Mouse (Mus musculus): ENCODE measurements around the gene Gm10961. TPM values are rescaled to one million over a fixed set of nuclear protein-coding genes. Genes with fewer than 3 reads are reported as not detected.

The Gm10961 gene
- not detected in 2 replicates for polyA plus RNA-seq (2016; fragmentation: Nextera tagmentation; extraction: Ambion mirVana)

DNA sequence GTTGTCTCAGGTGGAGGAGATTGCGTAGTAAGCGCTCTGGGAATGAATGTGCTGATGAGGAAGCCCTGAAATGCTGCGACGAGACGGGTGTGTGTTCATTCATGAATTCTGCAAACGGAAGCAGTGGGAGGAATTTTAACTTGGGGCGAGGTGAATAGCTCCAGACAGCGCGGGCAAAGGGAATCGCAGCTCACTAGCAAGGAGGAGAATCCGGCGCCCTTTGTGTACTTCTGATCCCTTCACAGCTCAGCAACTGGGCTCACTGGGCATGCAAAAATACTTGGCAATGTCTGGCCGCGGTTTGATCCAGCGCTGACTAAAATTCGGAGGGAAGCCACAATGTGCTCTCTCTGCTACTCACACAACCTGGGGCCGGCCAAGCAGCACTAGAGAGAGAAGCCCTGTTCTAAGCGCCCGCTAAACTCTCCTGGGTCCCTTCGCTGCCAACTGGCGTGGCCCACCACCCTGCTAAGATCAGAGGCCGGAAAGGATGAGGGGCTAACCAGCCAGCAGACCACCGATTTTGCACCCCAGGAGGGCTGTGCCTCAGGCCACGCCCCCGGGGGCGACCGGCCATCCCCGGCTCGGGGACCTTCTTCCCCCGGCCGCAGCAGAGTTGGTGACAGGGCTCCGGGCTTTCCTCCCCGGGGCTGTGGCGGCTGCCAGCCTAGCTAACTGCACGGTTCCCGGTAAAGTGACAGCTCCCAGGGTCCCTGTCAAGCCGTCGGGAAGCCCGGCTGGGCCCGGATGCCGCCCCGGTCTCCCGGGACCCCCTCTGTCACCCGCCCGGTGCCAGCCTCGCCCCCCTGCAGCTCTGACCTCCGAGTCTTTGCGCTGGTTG is at the start of gene Gm10961:
Gene Gm10961, plus strand, starts transcription at position 641 of the 841 bp plus-strand sequence.
- peak within 1 kb of the TSS; percentile 97 for H3K9ac ChIP-seq
- H3K4me3 ChIP-seq (replicated peaks): peak within 1 kb of the TSS; percentile 93
- peaks cover 33% of the 10 kb centered on the region for H3K36me3 ChIP-seq (replicated peaks)
- peak within 1 kb of the TSS; percentile 97 for H3K27ac ChIP-seq
- H3K4me1 ChIP-seq: peaks cover 26% of the 10 kb centered on the region
- WGBS: under 1% methylated on average over 48 of the region's 48 CpGs
- ATAC-seq (ENCODE audit: low FRiP score): peak; percentile 85
- H3K9me3 ChIP-seq: no peaks in the 10 kb centered on the region
- H3K4me2 ChIP-seq: peak within 1 kb of the TSS; percentile 67
- H3K27me3 ChIP-seq: no peaks in the 10 kb centered on the region

DNA sequence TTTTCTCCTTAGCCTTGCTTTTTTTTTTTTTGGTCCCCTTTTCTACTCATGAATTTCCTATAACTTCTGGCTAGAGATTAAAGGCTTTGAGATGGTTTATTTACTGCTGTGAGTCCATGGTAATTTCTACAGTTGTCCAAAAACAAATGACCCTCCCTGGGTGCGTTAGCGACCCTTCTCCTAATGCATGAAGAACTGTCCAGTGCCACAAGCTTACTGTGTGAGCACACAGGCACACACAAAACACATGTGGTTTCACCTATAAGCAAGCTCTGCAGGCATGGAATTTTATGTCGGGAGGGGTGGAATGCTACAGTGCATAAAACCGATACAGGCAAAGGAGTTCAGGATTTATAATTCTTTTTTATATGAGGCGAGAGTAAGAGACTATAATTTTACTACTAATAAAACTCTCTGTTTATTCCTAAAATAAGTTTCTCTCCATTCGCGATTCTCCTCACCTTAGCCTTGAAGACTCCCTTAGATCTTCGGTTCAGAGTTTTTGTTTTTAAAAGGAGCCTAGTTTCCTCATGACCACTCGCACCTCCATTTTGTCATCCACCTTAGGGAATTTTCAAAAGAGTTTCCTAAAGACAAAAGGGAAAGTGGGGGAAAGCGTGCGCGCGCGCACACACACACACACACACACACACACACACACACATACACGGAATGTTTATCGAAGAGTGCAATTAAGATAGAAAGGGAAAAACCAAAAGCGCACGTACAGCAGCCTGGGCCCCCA is 48.8 kb upstream of the Gm10961 start:
- Histone ChIP-seq H3K36me3 (replicated peaks) (no peaks in the 10 kb centered on the region), H3K4me2 (peak overlapping the region; percentile 52), H3K27ac (no peak overlapping the region), H3K27me3 (peaks cover 97% of the 10 kb centered on the region), H3K9ac (peak overlapping the region; percentile 38; the same call in 1 of the 2 replicates), H3K4me3 (replicated peaks) (peak overlapping the region; percentile 36), H3K4me1 (peaks cover 9% of the 10 kb centered on the region), H3K9me3 (no peaks in the 10 kb centered on the region)
- ATAC-seq (ENCODE audit: low FRiP score): no peak
- WGBS: 2% methylated on average over 18 of the region's 18 CpGs

DNA sequence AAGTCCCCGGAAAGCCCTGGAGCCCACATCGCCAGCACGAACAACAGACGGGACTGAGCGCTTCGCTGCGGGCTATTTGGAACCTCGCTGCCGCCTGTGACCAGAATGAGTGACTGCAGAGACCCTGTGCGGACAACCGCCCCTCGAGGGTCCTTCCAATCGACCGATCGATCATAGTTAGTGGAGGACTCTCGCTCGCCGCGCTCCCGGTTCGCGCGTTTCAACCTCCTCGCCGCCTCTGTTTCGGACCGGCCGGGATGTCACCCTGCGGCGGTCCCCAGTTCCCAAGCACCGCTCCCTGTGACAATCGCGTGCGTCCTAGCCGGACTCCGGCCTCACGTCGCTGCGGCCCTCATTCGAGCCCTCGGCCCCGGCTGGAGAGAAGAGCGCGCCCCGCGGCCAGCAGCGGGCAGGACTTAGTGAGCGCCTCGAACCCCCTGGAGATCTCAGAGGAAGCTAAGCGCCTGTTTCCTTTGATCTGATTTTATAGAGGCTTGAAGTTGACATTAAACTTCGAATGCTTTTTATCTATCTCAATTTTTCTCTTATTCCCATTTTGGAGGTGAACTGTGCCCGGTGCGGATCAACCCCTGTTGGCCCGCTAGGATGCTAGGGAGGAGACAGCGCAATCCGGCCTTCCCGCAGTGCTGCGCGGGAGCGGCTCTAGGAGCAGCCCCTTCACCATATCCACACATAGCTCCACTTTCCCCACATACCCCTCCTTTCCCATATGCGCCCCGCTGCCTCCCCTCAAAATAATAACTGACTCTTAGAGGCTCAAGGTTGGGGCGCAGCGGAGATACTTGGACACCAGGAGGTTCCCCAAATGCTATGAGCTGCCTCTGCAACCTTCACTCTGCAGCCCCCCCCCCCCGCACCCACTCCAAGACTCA is 48.0 kb upstream of the Gm10961 start:
- peak overlapping the region; percentile 36 for H3K4me3 ChIP-seq (replicated peaks)
- H3K4me1 ChIP-seq: peaks cover 9% of the 10 kb centered on the region
- H3K36me3 ChIP-seq (replicated peaks): no peaks in the 10 kb centered on the region
- no peak overlapping the region for H3K27ac ChIP-seq
- peaks cover 98% of the 10 kb centered on the region for H3K27me3 ChIP-seq
- ATAC-seq (ENCODE audit: low FRiP score): no peak
- peak overlapping the region; percentile 52 for H3K4me2 ChIP-seq
- WGBS: 1% methylated on average over 65 of the region's 65 CpGs
- peak overlapping the region; percentile 38; the same call in 1 of the 2 replicates for H3K9ac ChIP-seq
- no peaks in the 10 kb centered on the region for H3K9me3 ChIP-seq

DNA sequence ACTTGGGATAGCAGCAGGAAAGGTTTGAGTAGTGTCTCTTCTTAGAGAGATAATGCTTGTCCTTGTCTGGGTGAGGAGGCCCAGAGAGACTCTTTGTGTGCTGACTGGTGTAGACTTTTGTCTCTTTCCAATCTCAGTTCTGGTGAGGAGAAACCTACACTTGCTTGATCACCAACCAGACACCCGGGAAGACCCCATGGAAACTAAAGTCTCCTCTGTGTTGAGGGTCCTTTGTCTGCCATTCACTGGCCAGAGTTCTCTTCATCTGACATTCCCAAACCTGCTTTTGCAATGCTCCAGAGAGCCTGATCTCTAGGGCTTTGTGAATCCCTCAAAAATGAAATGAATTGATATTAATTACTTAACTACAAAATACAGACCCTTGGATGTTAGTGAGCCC is 47.2 kb upstream of the Gm10961 start:
- no peak overlapping the region for H3K4me2 ChIP-seq
- no peak overlapping the region for H3K4me3 ChIP-seq (replicated peaks)
- peaks cover 9% of the 10 kb centered on the region for H3K4me1 ChIP-seq
- no peak overlapping the region for H3K9ac ChIP-seq
- no peak overlapping the region for H3K27ac ChIP-seq
- 4% methylated on average over 1 of the region's 1 CpGs for WGBS
- peaks cover 98% of the 10 kb centered on the region for H3K27me3 ChIP-seq
- H3K36me3 ChIP-seq (replicated peaks): no peaks in the 10 kb centered on the region
- no peak for ATAC-seq (ENCODE audit: low FRiP score)
- no peaks in the 10 kb centered on the region for H3K9me3 ChIP-seq

DNA sequence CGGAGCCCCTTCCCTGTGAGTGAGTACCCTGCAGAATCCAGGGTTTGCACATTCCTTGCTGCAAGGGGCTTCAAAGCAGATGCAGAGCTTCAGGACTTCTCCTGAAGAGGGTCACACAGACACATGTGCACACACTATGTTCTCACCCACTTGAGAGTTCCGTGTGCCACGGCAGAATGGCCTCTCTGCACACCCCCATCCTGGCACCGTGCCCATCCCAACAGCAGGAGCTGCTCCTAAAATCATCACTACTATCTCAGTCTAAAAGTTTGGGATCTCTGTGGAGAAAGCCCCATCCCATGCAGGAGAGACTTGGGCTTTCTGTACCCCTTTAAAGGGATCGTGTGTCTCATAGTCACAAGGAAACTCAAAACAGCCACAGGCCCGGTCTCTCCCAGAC is 44.6 kb upstream of the Gm10961 start:
- ATAC-seq (ENCODE audit: low FRiP score): no peak
- 74% methylated on average over 6 of the region's 6 CpGs for WGBS
- H3K4me3 ChIP-seq (replicated peaks): no peak overlapping the region
- no peak overlapping the region for H3K9ac ChIP-seq
- H3K9me3 ChIP-seq: no peaks in the 10 kb centered on the region
- no peaks in the 10 kb centered on the region for H3K36me3 ChIP-seq (replicated peaks)
- H3K4me1 ChIP-seq: peaks cover 9% of the 10 kb centered on the region
- no peak overlapping the region for H3K27ac ChIP-seq
- peaks cover 94% of the 10 kb centered on the region for H3K27me3 ChIP-seq
- no peak overlapping the region for H3K4me2 ChIP-seq

DNA sequence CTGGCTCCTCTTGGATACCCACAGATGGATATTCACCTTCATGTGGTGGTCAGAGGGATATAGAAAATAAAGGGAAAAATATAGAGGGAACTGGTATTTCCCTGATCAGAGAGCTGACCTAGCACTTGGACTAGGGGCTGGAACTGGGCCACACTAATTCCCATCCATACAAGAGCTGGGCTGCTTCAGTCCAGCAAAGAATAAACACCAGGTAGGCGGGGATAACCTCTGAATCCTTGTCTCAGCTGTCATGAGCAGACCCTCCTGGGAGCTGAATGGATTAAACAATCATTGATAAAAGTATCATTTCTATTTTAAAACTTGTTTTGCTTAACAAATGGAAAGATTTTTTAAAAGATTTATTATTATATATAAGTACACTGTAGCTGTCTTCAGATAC is 39.5 kb upstream of the Gm10961 start:
- 57% methylated on average over 1 of the region's 1 CpGs for WGBS
- Histone ChIP-seq H3K9ac (no peak overlapping the region), H3K4me1 (peaks cover 19% of the 10 kb centered on the region), H3K36me3 (replicated peaks) (no peaks in the 10 kb centered on the region), H3K27ac (no peak overlapping the region), H3K4me2 (no peak overlapping the region), H3K9me3 (no peaks in the 10 kb centered on the region), H3K4me3 (replicated peaks) (no peak overlapping the region), H3K27me3 (peaks cover 92% of the 10 kb centered on the region)
- no peak for ATAC-seq (ENCODE audit: low FRiP score)

DNA sequence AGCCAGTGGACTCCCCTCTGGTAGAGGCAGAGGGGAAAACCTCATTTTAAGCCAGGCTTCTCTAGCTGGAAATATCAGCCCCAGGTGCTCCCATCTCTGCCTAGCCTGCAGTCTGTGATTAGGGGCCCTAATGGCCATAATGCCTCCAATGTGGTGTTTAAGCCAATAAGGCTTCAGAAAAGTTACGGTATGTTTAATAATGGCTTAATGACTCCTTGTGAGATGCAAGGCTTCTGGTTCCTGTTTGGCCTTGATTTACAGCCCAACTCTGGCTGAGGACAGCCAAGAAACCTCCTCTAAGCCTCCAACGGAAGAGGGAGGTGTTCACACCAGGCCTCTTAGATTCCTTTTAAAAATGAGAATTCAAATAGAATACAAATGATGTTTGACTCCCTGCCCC is 37.5 kb upstream of the Gm10961 start:
- peaks cover 90% of the 10 kb centered on the region for H3K27me3 ChIP-seq
- no peaks in the 10 kb centered on the region for H3K36me3 ChIP-seq (replicated peaks)
- H3K27ac ChIP-seq: no peak overlapping the region
- ATAC-seq (ENCODE audit: low FRiP score): no peak
- H3K9me3 ChIP-seq: no peaks in the 10 kb centered on the region
- H3K4me1 ChIP-seq: peaks cover 26% of the 10 kb centered on the region
- no peak overlapping the region for H3K9ac ChIP-seq
- H3K4me3 ChIP-seq (replicated peaks): no peak overlapping the region
- H3K4me2 ChIP-seq: no peak overlapping the region
- WGBS: 46% methylated on average over 2 of the region's 2 CpGs

DNA sequence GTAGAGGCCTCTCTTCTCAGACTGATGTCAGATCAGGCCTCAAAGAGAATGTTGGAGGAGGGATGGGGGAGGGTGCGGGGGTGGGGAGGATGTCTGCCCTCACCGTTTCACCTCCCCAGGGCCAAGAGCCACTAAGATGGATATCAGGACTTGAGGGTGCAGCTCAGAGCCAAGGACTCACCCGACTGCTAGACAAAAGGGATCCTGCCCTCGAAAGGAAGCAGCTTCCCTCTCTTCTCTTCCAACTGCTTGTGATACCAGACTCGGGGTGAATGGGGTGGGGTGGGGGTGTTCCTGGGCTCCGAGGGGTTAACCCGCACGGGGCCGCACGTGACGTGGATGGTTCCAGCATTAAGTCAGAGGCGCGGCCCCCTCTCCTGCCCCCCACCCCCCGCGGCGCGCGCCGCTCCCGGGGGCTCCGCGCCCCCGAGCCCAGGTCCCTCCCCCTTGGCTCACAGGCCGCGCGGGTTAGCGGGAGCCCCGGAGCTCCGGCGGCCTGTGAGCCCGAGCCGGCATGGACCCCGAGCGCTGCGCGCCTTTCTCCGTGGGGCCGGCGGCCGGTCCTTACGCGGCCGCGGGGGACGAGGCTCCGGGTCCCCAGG is 36.4 kb upstream of the Gm10961 start, which contains the start of gene Alx3:
Gene Alx3, plus strand, starts transcription at position 370 of the 602 bp plus-strand sequence.
- H3K4me3 ChIP-seq (replicated peaks): peak within 1 kb of the TSS; percentile 46
- H3K36me3 ChIP-seq (replicated peaks): no peaks in the 10 kb centered on the region
- no peaks in the 10 kb centered on the region for H3K9me3 ChIP-seq
- peaks cover 26% of the 10 kb centered on the region for H3K4me1 ChIP-seq
- no peak for ATAC-seq (ENCODE audit: low FRiP score)
- H3K4me2 ChIP-seq: peak within 1 kb of the TSS; percentile 66
- peaks cover 90% of the 10 kb centered on the region for H3K27me3 ChIP-seq
- 1% methylated on average over 44 of the region's 46 CpGs for WGBS
- 0 out of 2 replicates have a peak within 1 kb of the TSS, but pooled peaks have one; percentile 6 for H3K27ac ChIP-seq
- H3K9ac ChIP-seq: peak within 1 kb of the TSS; percentile 57

DNA sequence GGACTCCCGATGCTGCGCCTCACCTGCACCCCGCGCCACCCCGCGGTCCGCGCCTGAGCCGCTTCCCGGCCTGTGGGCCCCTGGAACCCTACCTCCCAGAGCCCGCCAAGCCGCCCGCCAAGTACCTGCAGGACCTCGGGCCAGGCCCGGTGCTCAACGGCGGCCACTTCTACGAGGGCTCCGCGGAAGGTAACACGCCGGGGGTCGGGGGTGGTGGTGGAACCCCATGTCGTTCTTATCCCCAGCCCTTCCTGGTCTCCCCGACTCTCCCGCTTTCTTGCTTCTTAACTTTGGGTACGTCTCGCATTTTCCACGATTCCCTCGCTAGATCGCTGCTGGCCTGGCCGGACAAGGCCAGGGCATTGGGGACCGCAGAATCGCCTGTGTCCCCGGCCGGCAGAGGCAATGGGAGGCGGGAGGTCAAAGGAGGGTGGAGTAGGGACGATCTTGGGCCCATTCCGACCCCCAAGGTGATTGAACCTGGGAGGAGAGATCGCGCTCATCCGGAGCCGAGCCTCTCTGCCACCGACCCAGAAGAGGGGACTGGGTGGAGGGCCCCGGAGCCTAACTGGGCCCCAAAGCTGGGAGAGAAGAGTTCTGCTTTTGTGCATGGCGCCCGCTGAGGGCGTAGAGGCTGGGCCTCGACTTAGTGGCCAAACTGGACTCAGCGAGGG is 35.7 kb upstream of the Gm10961 start:
- Histone ChIP-seq H3K4me1 (peaks cover 26% of the 10 kb centered on the region), H3K4me2 (peak overlapping the region; percentile 66), H3K9me3 (no peaks in the 10 kb centered on the region), H3K4me3 (replicated peaks) (peak overlapping the region; percentile 46), H3K9ac (peak overlapping the region; percentile 57), H3K27ac (0 out of 2 replicates have a peak overlapping the region, but pooled peaks have one; percentile 6), H3K27me3 (peaks cover 90% of the 10 kb centered on the region), H3K36me3 (replicated peaks) (no peaks in the 10 kb centered on the region)
- WGBS: under 1% methylated on average over 48 of the region's 50 CpGs
- ATAC-seq (ENCODE audit: low FRiP score): no peak

DNA sequence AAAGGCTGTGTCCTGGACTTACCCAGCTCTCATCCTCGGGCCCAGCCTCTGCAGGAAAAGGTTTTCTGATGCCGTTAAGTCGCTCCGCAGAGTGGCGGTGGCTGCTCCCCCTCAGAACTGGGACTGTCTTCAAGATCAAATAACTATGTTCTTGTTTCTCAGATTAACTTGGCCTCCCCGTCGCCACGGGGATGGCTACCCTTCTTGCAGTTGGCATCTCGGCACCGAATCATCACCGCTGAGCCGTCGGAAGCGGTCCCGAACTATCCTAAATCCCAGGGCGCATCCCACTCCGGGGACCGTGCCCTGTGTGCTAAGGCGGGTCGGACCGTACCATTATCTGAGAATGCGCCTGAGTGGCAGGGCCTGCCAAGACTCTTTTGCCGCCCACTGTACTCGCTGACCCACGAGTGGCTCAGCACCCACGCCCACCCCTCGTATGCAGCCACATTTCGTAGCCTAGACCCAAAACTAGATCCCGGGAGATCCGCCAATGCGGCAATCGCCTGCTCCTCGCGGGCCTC is 35.1 kb upstream of the Gm10961 start:
- Histone ChIP-seq H3K27me3 (peaks cover 93% of the 10 kb centered on the region), H3K9ac (0 out of 2 replicates have a peak overlapping the region, but pooled peaks have one; percentile 14), H3K9me3 (no peaks in the 10 kb centered on the region), H3K4me2 (peak overlapping the region; percentile 66; the same call in 1 of the 2 replicates), H3K4me1 (peaks cover 26% of the 10 kb centered on the region), H3K36me3 (replicated peaks) (no peaks in the 10 kb centered on the region), H3K4me3 (replicated peaks) (peak overlapping the region; percentile 46), H3K27ac (no peak overlapping the region)
- WGBS: under 1% methylated on average over 34 of the region's 34 CpGs
- no peak for ATAC-seq (ENCODE audit: low FRiP score)

DNA sequence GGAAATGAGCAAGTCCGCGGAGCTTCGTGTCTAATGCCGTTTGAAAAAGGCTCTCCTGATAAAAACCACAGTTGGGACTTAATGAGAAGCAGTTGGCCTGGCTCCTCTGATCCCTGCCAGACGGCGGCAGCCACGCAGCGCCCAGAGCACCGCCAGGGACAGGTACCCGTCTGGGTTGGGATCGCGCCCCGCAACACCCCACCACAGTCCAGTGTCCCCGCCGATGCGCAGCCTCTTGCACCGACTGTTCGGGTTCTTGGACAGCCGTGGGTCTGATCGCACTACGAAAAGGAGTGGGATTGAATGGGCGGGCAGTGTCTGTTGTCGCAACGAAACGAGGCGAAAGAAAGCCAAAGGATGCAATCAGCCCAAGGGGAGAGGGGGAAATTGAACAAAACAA is 34.6 kb upstream of the Gm10961 start:
- Histone ChIP-seq H3K36me3 (replicated peaks) (no peaks in the 10 kb centered on the region), H3K4me2 (peak overlapping the region; percentile 34; the same call in 1 of the 2 replicates), H3K4me1 (peaks cover 26% of the 10 kb centered on the region), H3K27me3 (peaks cover 94% of the 10 kb centered on the region), H3K9ac (no peak overlapping the region), H3K4me3 (replicated peaks) (peak overlapping the region; percentile 46), H3K9me3 (no peaks in the 10 kb centered on the region), H3K27ac (no peak overlapping the region)
- ATAC-seq (ENCODE audit: low FRiP score): 0 out of 2 replicates have a peak, but pooled peaks have one; percentile 33
- under 1% methylated on average over 26 of the region's 26 CpGs for WGBS

All from forebrain, embryonic 12.5 days (tissue).